Mouse (Mus musculus) lung, adult 2 months (tissue): ENCODE data around the gene 4931422A03Rik.

ENCODE experiments used
- CTCF ChIP-seq: fragments of 200-500 bp; IDR thresholded peaks from 2 replicates; pipeline ENCODE4 v1.5.1; 2011; ENCODE audit warnings: mild to moderate bottlenecking, low read length, control low read depth; ENCODE audit not compliant: insufficient read depth
- POLR2A ChIP-seq: fragments of 200-500 bp; IDR thresholded peaks from 2 replicates; pipeline ENCODE4 v1.6.1; 2011; ENCODE audit warnings: low read depth, mild to moderate bottlenecking, control low read depth, low read length, borderline replicate concordance; ENCODE audit errors: extremely low read depth

- TF ChIP-seq POLR2A = no peak
- TF ChIP-seq CTCF = no peak
These were observed 65.8 kb downstream of the 4931422A03Rik start for GRCm38 (mm10) chr2:103962349-103962748.
